Mouse (Mus musculus) neutrophil, adult 83 days (primary cell): ENCODE measurements around the gene Scml2. TPM values are rescaled to one million over a fixed set of nuclear protein-coding genes. Genes with fewer than 3 reads are reported as not detected.

Experiments used
- total RNA-seq, 2 experiments: library from RNA; stranded (reverse); gene quantifications; one replicate each; pipeline ENCODE4 v1.2.4; 2023

Gene Scml2
- total RNA-seq, result 1 to 10 TPM; 1.2 to 1.9 TPM

DNA sequence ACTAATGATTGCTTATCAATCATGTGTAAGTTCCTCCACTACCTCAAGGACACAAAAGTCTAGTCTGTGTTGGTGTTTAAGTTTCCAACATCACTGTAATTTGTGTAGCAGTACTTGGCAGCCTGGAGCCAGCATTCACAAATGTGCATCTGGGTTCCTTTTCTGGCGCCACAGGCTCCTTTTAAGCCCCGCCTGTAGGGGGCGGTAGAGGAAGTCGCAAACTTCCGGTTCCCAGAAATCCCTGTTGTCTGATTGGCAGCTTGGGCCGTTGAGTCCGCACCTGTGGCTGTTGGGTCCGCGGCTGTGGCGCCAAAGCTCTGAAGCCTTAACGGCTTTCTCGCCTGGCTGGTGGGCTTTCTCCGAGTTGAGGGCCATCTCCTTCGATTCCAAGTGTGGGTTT, at the start of gene Scml2:
Gene Scml2, plus strand, starts transcription at position 301 of the 400 bp plus-strand sequence.

DNA sequence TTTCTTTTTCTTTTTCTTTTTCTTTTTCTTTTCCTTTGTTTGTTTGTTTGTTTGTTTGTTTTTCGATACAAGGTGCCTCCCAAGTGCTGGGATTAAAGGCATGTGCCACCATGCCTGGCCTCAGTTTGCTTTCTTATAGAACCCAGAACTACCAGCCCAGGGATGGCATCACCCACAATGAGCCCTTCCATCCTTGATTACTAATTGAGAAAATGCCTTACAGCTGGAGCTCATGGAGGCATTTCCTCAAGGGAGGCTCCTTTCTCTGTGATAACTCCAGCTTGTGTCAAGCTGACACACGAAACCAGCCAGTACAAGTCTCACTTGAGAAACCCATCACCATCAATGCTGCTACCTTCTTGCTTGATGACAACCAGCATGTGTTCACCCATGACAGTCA, 170.2 kb downstream of the Scml2 start, which contains the start of gene Gm15262:
Gene Gm15262, plus strand, starts transcription at position 301 of the 400 bp plus-strand sequence.

Other genes starting within 250 kb of the Scml2 start
- gene Gja6, start 210.1 kb upstream of the Scml2 start, total RNA-seq, result under 1 TPM in 1 of 2 experiments, not detected in 1; 0.20 TPM
- gene Cdkl5, start 122.5 kb upstream of the Scml2 start, total RNA-seq, result under 1 TPM; 0.53 to 0.82 TPM
- not detected for gene Gm15262, start 170.3 kb downstream of the Scml2 start, total RNA-seq